Mouse (Mus musculus) embryo, embryonic 11 days (tissue): ENCODE measurements around the gene Clec2d.

Experiments used
- DNase-seq: peaks from one replicate; pipeline ENCODE4 v3.0.0-alpha.2; 2015

The Clec2d gene

GRCm38 (mm10) chr6:129228935-129229773 lies 48.7 kb downstream of the Clec2d start:
- DNase-seq, result no peak

- DNase-seq, result no peak
These were observed 49.6 kb downstream of the Clec2d start for GRCm38 (mm10) chr6:129229774-129230578.

- DNase-seq, result no peak
These were observed 51.8 kb downstream of the Clec2d start for GRCm38 (mm10) chr6:129232005-129232841.

GRCm38 (mm10) chr6:129232842-129233205 lies 52.4 kb downstream of the Clec2d start:
- peak; percentile 6 for DNase-seq

- DNase-seq, result no peak
These were observed 53.0 kb downstream of the Clec2d start for GRCm38 (mm10) chr6:129233366-129233954.

- no peak for DNase-seq
These were observed 53.5 kb downstream of the Clec2d start for GRCm38 (mm10) chr6:129233955-129234369.

- no peak for DNase-seq
These were observed 54.3 kb downstream of the Clec2d start for GRCm38 (mm10) chr6:129234456-129235360.

- no peak for DNase-seq
These were observed 55.5 kb downstream of the Clec2d start for GRCm38 (mm10) chr6:129235855-129236461.
